Mouse (Mus musculus) forebrain, postnatal 0 days (tissue): Measurements from ENCODE around the gene Map4k1. TPM values are rescaled to one million over a fixed set of nuclear protein-coding genes. Genes with fewer than 3 reads are reported as not detected.

Experiments
- ATAC-seq: fragments of 200-750 bp; cut with Nextera tagmentation; 2 replicates; pipeline ENCODE4 v1.8.0; 2017; ENCODE audit warnings: mild to moderate bottlenecking, moderate library complexity
- DNase-seq: peaks from one replicate; pipeline ENCODE4 v3.0.0-alpha.2; 2015
- H3K27ac ChIP-seq: fragments of 300-500 bp; sonication (generic); 2 replicates; pipeline ENCODE4 v1.5.1; 2014; ENCODE audit warnings: low read depth, mild to moderate bottlenecking, antibody characterized with exemption, low read length, moderate library complexity, mixed read lengths
- H3K27me3 ChIP-seq: fragments of 300-500 bp; sonication (generic); 2 replicates; pipeline ENCODE4 v1.6.1; 2014; ENCODE audit warnings: mild to moderate bottlenecking, low read length, mixed read lengths; ENCODE audit not compliant: insufficient read depth
- H3K36me3 ChIP-seq: fragments of 300-500 bp; sonication (generic); 2 replicates; pipeline ENCODE4 v1.6.1; 2014; ENCODE audit warnings: mild to moderate bottlenecking, moderate library complexity; ENCODE audit not compliant: insufficient read depth
- H3K4me1 ChIP-seq: fragments of 300-500 bp; sonication (generic); 2 replicates; pipeline ENCODE4 v1.6.1; 2014; ENCODE audit warnings: antibody characterized with exemption; ENCODE audit not compliant: insufficient read depth
- H3K4me2 ChIP-seq: fragments of 300-500 bp; sonication (generic); 2 replicates; pipeline ENCODE4 v1.6.1; 2014; ENCODE audit warnings: low read depth, mild to moderate bottlenecking, moderate library complexity
- H3K4me3 ChIP-seq: fragments of 300-500 bp; sonication (generic); 2 replicates; pipeline ENCODE4 v1.5.1; 2014; ENCODE audit warnings: low read depth, low read length, mixed read lengths
- H3K9ac ChIP-seq: fragments of 300-500 bp; sonication (generic); 2 replicates; pipeline ENCODE4 v1.6.1; 2014; ENCODE audit warnings: mild to moderate bottlenecking
- H3K9me3 ChIP-seq: fragments of 300-500 bp; sonication (generic); 2 replicates; pipeline ENCODE4 v1.6.1; 2016; ENCODE audit warnings: low read length
- CTCF ChIP-seq: sonication (generic); IDR thresholded peaks from 2 replicates; pipeline ENCODE4 v1.5.1; 2016; ENCODE audit warnings: antibody characterized with exemption, control low read depth, low read depth
- WGBS: fragments of 180-500 bp; shearing (Covaris S2); extraction: QIAGEN DNeasy Blood & Tissue Kit; methylation state at CpG from one replicate; pipeline ENCODE4 v1.1.7; 2014; 5-methylcytosine and 5-hydroxymethylcytosine counted together
- polyA plus RNA-seq: library from polyadenylated mRNA; unstranded; fragments of >200 nt; fragmentation: Nextera tagmentation; extraction: Ambion mirVana; gene quantifications from 2 replicates; pipeline ENCODE4 v1.2.1, GENCODE M21; 2015
- total RNA-seq: library from RNA; depleted of rRNA; stranded (reverse); fragments of >200 nt; gene quantifications from 2 replicates; pipeline ENCODE4 v1.2.3, GENCODE M21; 2014; rRNA removed

Gene Map4k1
- 3.6 and 8.9 TPM in 2 replicates for total RNA-seq
- polyA plus RNA-seq: 18.8 and 18.9 TPM in 2 replicates

- WGBS: under 1% methylated on average over 36 of the region's 36 CpGs
- ATAC-seq: peak; percentile 99
- peak within 1 kb of the TSS; percentile 79; the same call in 1 of the 2 replicates for H3K27ac ChIP-seq
- peak; percentile 100 for DNase-seq
- H3K4me2 ChIP-seq: peak within 1 kb of the TSS; percentile 89
- peak within 1 kb of the TSS; percentile 73 for H3K4me3 ChIP-seq
- peak within 1 kb of the TSS; percentile 81 for H3K9ac ChIP-seq
- H3K27me3 ChIP-seq: no peaks in the 10 kb centered on the region
- no peaks in the 10 kb centered on the region for H3K9me3 ChIP-seq
- H3K36me3 ChIP-seq: peaks cover 24% of the 10 kb centered on the region
- peaks cover 4% of the 10 kb centered on the region; the same call in 1 of the 2 replicates for H3K4me1 ChIP-seq
- no peak for TF ChIP-seq CTCF
Measured at GRCm38 (mm10) chr7:28981651-28982273, at the start of gene Map4k1, which contains the start of gene Eif3k. Map4k1 (plus strand) TSS chr7:28982050. Eif3k (minus strand) TSS chr7:28981864.

- H3K36me3 ChIP-seq: no peaks in the 10 kb centered on the region
- no peaks in the 10 kb centered on the region for H3K27me3 ChIP-seq
- H3K4me2 ChIP-seq: no peak overlapping the region
- no peak overlapping the region for H3K4me3 ChIP-seq
- no peak overlapping the region for H3K9ac ChIP-seq
- ATAC-seq (no peak), DNase-seq (no peak)
- no peak overlapping the region for H3K27ac ChIP-seq
- no peaks in the 10 kb centered on the region for H3K4me1 ChIP-seq
- 82% methylated on average over 6 of the region's 6 CpGs for WGBS
- no peaks in the 10 kb centered on the region for H3K9me3 ChIP-seq
- TF ChIP-seq CTCF: no peak
Measured at GRCm38 (mm10) chr7:28932421-28933041, 49.3 kb upstream of the Map4k1 start.

- TF ChIP-seq CTCF: no peak
Measured at GRCm38 (mm10) chr7:28933825-28934224, 48.0 kb upstream of the Map4k1 start.

DNA sequence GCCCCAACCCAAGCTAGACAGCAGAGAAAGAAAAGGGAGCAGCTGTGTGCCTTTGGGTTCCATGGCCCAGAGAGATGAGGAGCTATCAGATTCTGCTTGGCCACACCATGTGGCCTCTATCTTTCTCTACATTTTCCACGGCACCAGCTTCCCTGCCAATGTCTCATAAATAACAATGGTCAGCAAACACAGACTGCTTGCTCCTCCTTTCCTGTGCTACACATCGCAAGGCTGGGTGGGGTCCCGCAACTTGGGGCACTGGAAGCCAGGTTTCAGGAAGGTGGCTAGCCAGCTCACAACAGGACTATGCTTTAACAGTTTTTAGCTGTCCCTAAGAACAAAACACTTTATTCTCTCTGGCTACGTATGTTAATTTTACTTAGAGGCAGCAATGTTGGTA is 45.1 kb upstream of the Map4k1 start:
- WGBS: 60% methylated on average over 4 of the region's 4 CpGs
- H3K4me2 ChIP-seq: no peak overlapping the region
- H3K4me1 ChIP-seq: no peaks in the 10 kb centered on the region
- H3K36me3 ChIP-seq: no peaks in the 10 kb centered on the region
- no peak overlapping the region for H3K27ac ChIP-seq
- H3K9me3 ChIP-seq: no peaks in the 10 kb centered on the region
- no peaks in the 10 kb centered on the region for H3K27me3 ChIP-seq
- ATAC-seq (no peak), DNase-seq (no peak)
- no peak overlapping the region for H3K4me3 ChIP-seq
- no peak for TF ChIP-seq CTCF
- no peak overlapping the region for H3K9ac ChIP-seq

More at GRCm38 (mm10) chr7:28933825-28934224, 48.0 kb upstream of the Map4k1 start:
- H3K36me3 ChIP-seq: no peaks in the 10 kb centered on the region
- ATAC-seq: no peak
- H3K4me3 ChIP-seq: no peak overlapping the region
- no peak overlapping the region for H3K9ac ChIP-seq
- H3K27ac ChIP-seq: no peak overlapping the region
- DNase-seq: no peak
- no peaks in the 10 kb centered on the region for H3K9me3 ChIP-seq
- H3K27me3 ChIP-seq: no peaks in the 10 kb centered on the region
- H3K4me2 ChIP-seq: no peak overlapping the region
- 89% methylated on average over 2 of the region's 2 CpGs for WGBS
- no peaks in the 10 kb centered on the region for H3K4me1 ChIP-seq

GRCm38 (mm10) chr7:28938654-28939053 is 43.2 kb upstream of the Map4k1 start:
- ATAC-seq: peak; percentile 55
- no peak overlapping the region for H3K27ac ChIP-seq
- H3K9me3 ChIP-seq: no peaks in the 10 kb centered on the region
- H3K27me3 ChIP-seq: no peaks in the 10 kb centered on the region
- TF ChIP-seq CTCF: no peak
- H3K4me3 ChIP-seq: no peak overlapping the region
- no peak for DNase-seq
- no peak overlapping the region for H3K4me2 ChIP-seq
- H3K36me3 ChIP-seq: no peaks in the 10 kb centered on the region
- WGBS: 45% methylated on average over 4 of the region's 4 CpGs
- no peak overlapping the region for H3K9ac ChIP-seq
- 0 out of 2 replicates have a peak, but pooled peaks cover 3% of the 10 kb centered on the region for H3K4me1 ChIP-seq

- Histone ChIP-seq H3K4me2 (no peak overlapping the region), H3K9me3 (no peaks in the 10 kb centered on the region), H3K27ac (no peak overlapping the region), H3K9ac (no peak overlapping the region), H3K4me1 (0 out of 2 replicates have a peak, but pooled peaks cover 3% of the 10 kb centered on the region), H3K27me3 (no peaks in the 10 kb centered on the region), H3K36me3 (no peaks in the 10 kb centered on the region), H3K4me3 (no peak overlapping the region)
- no peak for ATAC-seq
- TF ChIP-seq CTCF: no peak
- DNase-seq: no peak
- WGBS: 92% methylated on average over 7 of the region's 7 CpGs
Measured at GRCm38 (mm10) chr7:28939418-28940183, 42.2 kb upstream of the Map4k1 start.
